Mouse (Mus musculus): ENCODE results near the gene Ttc32.
"Not testable (repeated sequence)": the region's sequence is repeated elsewhere in the genome, so short reads cannot be mapped to it uniquely, and the experiment has no call there.

Gene Ttc32

GRCm38 (mm10) chr12:9029888-9030723 is at the start of gene Ttc32:
Ttc32 (plus strand) TSS chr12:9029997.
- peak; percentile 88 for DNase-seq (ENCODE audit: low read depth)

DNA sequence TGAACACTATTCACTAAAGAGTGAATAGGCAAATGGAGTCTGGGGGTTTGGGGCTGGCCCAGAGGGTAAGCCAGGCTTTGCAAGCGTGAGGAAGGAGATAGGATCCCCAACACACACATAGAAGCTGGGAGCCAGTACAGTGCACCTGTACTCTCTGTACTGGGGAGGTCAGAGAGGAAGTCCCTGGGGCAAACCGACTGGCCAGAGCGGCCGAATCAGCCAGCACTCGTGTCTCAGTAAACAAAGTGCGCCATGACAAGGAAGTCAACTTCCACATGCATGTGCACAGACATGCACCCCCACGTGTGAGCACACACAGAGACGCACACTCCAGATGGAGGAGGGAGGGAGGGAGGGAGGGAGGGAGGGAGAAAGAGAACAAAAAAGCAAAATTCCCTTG is 36.6 kb upstream of the Ttc32 start:
- no peak for DNase-seq (ENCODE audit: low read depth)

DNA sequence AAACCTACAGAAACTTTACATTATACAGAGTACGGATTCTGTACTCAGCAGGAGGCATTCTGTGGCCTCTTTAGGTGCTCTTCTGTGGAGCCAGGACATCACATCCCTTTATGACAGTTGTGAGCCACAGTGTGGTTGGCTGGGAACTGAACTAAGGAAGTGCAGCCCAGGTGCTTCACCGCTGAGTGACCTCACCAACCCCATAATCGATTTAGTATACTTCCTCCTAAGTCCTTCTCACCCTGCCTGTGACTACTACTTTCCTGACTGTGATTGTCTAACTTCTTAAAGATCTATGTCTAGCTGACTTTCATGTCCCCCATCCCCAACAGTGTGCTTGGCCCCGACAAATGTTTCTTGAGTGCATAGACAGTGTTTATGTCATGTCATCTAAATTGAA is 31.5 kb upstream of the Ttc32 start:
- DNase-seq (ENCODE audit: low read depth): no peak

DNA sequence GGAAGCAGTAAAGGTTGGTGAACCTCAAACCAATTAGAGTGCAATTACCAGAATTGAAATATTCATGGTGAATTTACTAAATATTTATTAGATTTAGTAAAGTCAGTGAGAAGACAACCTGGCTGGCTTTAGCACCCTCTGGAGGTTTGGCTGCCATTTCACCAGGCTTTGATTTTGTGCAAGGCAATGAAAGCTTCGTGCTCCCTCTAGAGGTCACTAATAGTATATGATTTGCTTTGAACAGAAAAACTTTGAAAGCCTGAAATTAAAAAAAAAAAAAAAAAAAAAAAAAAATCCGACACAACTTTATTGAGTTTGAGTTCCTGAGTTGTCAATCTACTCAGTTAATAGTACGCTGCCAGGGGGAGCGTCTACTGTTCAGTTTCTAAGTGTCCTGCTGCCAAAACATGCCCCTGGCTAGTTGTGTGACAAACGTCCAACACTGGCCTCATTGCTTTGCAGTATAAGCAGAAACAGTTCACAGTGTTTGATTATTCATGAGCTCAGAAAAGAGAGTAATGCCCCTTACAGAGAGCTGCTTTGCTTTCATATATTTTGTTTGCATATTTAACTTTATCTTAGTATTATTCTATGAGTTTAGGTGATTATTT is 27.7 kb upstream of the Ttc32 start:
- DNase-seq (ENCODE audit: low read depth): peak; percentile 47

DNA sequence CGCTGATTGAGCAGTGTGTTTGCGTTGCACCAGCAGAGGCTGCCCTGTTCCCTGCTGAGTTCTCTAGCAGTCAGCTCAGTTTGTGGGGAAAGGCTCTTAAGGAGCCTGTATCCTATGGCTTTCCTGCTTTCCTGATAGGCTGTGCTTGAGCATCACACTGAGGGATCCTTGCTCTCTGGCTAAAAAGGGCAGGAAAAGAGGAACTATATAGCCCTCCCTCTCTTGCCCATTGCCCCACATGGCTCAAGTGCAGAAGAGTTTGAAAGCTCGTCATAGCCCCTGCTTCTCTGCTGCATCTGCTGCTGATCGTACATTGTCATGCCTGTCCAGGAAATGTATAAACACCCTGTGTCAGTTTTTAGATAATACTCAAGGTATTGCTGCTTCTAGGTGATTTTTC is 22.7 kb upstream of the Ttc32 start:
- no peak for DNase-seq (ENCODE audit: low read depth)

DNA sequence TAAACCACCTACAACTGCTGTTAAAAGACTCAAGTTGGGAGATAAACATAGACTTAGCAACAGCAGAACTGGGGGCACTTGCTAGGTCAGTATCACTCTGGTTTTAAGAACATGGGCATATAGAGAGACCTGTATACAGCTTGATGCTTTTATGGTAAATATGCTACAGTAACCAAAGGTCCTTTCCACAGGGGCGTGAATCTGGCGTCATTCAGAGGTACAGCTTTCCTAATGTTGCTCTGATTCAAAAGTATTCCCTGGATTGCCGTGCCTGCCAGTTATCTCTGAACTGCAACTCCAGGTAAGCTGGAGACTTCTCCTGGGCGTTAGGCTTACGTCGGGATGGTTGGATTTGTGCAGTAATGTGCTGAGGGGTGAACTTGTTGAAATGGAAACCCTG is 22.0 kb upstream of the Ttc32 start:
- no peak for DNase-seq (ENCODE audit: low read depth)

DNA sequence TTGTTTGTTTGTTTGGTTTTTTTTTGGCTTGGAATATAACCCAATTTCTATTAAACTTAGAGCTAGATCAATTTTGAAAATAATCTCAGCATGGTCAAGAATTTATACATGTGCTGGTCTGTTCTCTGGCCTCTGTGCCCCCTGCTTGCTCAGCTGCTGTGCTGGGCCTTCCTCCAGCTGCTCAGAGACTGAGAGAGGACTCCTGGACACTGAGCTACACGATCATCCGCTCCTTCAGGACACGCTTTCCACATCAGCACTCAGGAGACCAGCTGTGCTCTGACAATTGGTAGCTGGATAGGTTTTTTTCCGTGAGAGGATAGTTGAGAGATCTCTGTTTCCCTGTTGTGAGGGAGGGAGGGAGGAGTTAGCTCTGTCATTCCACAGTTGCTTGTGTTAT is 19.5 kb upstream of the Ttc32 start:
- no peak for DNase-seq (ENCODE audit: low read depth)

DNA sequence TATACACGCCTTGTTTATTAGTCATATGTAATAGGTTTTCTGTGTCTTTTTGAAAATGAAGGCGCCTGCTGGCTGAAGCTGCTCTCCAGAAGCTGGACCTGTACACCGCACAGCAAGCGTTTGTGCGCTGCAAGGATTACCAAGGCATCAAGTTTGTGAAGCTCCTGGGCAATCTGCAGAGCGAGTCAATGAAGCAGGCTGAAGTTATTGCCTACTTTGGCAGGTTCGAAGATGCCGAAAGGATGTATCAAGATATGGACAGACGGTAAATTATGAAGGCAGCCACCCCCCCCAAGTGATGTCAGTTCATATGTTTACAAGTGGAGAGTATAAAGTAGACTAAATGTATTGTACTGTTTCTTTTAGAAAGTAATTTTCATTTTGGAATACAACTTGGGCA is 13.4 kb upstream of the Ttc32 start:
- no peak for DNase-seq (ENCODE audit: low read depth)

- no peak for DNase-seq (ENCODE audit: low read depth)
These were observed 9.4 kb upstream of the Ttc32 start for GRCm38 (mm10) chr12:9020431-9020830.

- DNase-seq (ENCODE audit: low read depth): no peak
These were observed 8.8 kb upstream of the Ttc32 start for GRCm38 (mm10) chr12:9020986-9021385.

- DNase-seq (ENCODE audit: low read depth): no peak
These were observed 6.8 kb upstream of the Ttc32 start for GRCm38 (mm10) chr12:9023031-9023430.

GRCm38 (mm10) chr12:9024071-9024470 is 5.7 kb upstream of the Ttc32 start:
- DNase-seq (ENCODE audit: low read depth): no peak

DNA sequence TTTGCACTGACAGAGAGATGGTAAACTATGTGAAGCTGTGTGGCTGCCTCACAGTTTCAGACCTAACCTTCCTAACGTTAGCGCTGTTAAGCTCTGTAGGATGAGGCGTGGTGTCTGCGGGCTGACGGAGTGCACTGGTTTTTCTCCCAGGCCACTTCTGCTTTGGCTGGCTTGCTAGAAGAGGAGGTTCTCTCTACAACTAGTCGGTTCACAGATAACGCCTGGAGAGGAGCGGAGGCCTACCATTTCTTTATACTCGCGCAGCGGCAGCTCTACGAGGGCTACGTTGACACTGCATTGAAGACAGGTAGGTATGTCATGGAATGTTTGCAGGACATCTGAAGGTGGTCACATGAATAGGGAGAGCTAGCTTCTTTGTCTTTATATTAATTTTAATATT is 5.1 kb upstream of the Ttc32 start:
- DNase-seq (ENCODE audit: low read depth): no peak

- no peak for DNase-seq (ENCODE audit: low read depth)
These were observed 3.0 kb upstream of the Ttc32 start for GRCm38 (mm10) chr12:9026843-9027242.

GRCm38 (mm10) chr12:9028816-9029215 is 981 bp upstream of the Ttc32 start:
- not testable (repeated sequence) for DNase-seq (ENCODE audit: low read depth)

DNA sequence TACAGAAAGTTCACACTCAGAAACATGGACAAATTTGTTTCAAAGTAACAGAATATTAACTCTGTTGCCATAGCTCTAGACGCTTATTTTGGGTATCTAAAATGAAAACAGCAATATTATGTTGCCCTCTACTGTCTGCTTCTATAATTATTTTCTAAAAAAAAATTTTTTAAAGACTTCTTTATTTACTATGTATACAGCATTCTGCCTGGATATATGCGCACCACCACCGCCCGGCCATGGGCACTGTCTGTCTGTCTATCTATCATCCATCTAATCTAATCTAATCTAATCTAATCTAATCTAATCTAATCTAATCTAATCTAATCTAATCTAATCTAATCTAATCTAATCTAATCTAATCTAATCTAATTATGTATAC is 300 bp upstream of the Ttc32 start:
- no peak for DNase-seq (ENCODE audit: low read depth)

DNA sequence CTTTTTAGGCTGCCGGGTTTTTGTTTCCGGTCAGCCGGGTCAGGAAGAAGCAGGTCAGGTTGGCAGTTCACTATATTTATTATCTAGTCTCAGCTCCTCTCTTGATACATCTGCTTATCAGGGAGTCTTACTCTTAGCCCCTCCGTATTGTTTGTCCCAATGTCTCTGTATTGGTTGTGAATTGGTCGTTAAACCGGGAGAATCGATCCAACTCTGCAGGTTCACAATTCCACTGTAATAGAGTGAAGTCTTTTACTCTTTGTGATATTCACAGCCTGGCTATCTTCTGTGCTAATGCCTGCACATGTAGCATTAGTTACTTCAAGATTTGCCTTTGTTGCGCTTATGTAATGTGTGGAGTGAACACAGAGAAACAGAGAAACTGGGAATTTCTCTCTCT is 1.4 kb downstream of the Ttc32 start:
- no peak for DNase-seq (ENCODE audit: low read depth)

DNA sequence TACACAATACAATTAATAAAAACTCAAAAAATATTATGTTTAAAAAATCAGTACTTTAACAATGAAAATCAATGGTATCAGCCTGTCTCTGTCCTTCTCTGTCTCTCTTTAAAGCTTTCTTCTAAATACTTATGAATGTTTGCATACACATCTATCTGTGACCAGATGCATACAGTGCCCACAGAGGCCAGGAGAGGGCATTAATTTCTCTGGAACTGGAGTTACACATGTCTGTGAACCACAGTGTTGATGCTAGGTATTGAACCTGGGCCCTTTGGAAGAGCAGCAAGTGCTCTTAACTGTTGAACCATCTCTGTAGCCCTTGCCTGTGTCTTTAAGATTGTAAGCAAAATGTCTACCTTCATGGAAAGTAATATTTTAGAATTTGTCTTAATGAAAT is 3.3 kb downstream of the Ttc32 start:
- DNase-seq (ENCODE audit: low read depth): no peak

DNA sequence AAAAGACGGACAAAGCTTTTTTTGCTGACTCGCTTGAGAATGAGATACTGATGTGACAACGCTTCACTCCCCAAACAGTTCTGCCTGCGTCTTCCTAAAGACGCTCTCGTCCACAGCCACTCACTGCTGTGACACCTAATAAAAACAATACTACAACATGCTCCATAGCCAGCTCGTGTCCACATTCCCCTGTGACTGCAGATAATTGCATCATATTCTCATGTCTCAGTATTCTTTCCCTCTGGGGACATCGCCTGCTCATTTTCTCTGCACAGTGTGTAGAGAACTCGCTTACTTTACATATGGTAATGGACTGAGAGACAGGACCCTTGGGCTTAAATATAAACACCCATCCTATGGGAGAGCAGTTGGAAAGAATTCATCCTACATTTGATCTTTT is 6.6 kb downstream of the Ttc32 start:
- DNase-seq (ENCODE audit: low read depth): no peak

DNA sequence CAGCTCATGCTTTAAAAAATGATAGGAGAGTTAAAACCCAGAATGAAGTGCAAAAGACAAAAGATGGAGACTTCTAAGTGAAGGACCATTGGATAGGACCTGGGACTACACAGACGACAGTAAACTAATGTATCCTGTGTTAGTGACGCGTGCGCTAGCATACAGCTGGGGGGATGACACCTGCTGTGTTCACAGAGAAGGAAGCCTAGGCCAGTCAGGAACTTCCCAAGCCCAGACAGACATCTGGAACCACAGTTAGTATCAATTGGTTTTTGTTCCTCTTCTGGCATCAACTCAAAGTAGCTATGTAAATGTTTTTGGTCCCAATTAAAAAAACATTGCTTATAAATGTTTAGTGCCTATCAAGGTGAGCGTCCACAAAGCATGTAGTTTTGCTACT is 10.4 kb downstream of the Ttc32 start:
- no peak for DNase-seq (ENCODE audit: low read depth)

- no peak for DNase-seq (ENCODE audit: low read depth)
These were observed 10.9 kb downstream of the Ttc32 start for GRCm38 (mm10) chr12:9040686-9041085.

DNA sequence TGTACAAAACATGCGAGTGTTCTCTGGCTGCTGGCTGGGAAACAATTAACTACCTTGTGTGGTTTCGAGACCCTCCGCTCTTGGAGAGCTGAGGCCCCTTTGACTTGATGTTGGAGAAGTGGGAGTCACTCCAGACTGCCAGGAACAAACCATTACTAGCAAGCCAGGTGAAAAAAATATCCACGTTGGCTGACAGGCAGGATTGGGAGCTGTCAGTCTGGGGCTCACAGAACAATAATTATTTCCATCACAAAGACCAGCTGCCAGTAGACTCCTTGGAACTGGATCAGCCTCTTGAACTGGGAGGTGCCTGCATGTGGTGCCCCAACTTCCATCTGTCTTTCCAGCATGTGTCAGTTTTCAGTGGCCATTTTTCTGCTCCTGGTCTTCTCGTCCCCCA is 12.5 kb downstream of the Ttc32 start:
- DNase-seq (ENCODE audit: low read depth): no peak

DNA sequence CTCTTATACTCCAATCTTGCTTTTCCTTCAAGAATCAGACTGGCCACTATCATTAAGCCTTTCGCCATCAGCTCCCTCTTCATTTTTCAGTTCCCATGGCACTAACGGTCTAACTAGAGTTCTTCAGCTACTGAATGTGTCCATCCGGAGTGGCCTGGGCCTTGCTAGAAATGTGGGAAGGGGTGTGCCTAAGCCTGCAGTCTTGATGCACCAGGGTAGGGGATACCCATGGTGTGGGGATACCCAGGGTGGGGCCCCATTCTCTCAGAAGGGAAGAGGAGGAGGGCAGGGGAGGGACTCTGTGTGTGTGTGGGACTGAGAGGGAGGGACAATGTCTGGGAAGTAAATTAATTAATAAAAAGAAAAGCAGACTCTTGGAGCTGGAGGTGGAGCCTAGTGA is 13.0 kb downstream of the Ttc32 start:
- no peak for DNase-seq (ENCODE audit: low read depth)

DNA sequence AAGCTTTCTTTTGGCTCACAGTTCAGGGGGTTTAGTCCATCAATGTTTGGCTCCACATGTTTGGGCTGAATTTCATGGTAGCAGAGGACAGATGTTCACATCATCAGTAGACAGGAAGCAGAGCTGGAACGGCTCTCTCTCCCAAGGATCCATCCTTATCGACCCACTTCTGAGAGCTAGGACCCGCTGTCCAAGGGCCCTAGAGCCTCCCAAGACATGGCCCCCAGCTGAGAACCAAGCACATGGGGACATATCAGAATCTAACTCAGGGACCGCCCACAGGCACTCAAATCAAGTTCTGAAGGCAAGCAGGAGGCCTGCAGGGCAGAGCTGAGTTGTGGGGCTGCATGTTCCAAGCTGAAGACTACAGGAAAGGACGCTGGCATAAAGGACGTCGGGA is 14.9 kb downstream of the Ttc32 start:
- DNase-seq (ENCODE audit: low read depth): no peak
